Mouse (Mus musculus): Measurements from ENCODE around the gene Adgrd1. TPM values are rescaled to one million over a fixed set of nuclear protein-coding genes. Genes with fewer than 3 reads are reported as not detected.

Adgrd1 gene
- total RNA-seq, 2 experiments from 2014 or later = 4.6 to 5.1 TPM

DNA sequence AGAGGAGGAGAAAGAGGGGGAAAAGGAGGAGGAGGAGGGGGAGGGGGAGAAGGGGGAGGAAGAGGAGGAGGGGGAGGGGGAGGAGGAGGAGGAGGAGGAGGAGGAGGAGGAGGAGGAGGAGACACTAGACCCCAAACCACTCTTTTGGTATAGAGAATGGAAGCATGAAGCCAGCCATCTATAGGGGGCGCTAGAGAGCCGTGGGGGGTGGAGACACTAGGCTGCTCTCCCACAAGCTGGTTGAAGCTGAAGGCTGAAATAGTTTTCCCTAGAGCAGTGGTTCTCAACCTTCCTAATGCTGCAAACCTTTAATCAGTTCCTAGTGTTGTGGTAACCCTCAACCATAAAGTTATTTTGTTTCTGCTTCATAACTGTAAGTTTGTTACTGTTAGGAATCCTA is 89.7 kb downstream of the Adgrd1 start:
- peak in 1 of 2 experiments; percentile 23 for DNase-seq
- intact Hi-C loops (cut with DNase I) = no loop called here

DNA sequence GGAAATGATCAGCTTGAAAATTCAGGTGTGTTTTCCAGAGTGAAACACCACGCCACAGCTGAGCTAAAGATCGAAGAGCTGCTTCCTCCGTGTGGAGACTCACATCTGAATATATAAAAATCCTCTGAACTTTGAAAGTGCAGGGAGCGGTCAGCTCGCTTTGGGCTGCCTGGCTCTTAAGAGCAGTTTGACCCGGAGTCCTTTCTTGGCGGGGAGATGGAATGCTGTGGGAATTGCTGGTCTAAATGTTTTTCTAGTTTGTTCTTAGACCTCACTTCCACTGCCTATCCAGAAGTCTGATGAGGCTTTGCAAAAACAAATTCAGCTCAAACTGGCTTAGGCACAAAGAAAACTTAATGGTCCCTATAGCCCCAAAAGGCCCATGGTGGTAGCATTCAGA is 90.4 kb downstream of the Adgrd1 start:
- DNase-seq = no peak
- intact Hi-C loops (cut with DNase I) = no loop called here

DNA sequence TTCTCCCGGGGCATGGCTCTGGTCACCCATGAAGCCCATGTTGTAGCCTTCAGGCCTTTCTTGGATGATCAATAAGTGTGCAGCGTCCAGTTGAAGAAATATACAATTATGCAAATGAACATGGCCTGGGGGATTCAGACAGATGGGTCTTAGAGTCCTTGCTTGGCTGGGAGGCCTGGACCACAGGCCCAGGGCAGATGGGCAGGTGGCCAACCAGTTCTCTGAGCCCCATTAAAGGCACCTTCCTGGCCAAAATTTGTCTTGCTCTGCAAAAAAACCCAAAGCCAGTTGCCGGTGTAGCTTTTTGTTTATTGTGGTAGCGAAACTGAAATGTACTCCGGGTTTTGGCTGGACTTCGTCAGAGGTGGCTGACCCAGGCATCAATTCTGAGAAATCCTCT is 92.5 kb downstream of the Adgrd1 start:
- DNase-seq = no peak
- intact Hi-C loops (cut with DNase I) = no loop called here

DNA sequence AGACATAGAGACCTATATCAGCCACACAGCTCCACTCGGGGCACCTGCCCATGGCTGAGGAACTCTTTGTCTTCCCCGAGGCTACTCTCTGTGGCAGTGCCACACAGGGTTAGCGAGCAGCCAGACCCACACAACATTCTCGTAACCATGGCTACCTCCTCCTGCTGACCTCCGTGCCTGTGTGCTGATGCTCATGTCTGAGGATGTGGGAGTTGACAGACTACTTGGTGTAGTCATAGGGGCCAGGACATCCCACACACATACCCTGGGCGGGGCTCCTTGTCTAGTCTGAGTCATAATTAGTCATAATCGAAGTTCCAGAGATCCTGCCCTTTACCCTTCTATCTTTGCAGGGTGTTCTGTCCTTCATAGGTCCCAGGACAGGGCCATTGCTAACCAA is 93.5 kb downstream of the Adgrd1 start:
- DNase-seq = no peak
- intact Hi-C loops (cut with DNase I) = no loop called here

DNA sequence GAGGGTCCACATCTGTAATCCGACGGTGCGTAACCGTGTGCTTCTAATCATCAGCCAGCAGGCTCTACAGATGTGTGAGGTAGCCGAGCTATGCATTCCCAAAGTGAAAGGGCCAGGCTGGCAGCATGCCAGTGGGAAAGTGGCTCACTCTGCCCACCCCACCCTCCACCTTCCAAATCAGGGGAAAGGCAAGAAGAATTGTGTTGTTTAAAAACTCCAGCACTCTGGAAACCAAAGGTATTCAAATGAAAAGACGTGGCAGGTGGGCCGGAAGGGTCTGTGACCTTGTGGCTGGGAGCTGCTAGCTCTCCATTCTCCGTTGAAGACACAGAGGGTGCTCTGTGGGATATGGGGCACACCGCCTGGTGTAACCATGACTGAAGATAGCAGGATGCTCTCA is 100.0 kb downstream of the Adgrd1 start:
- no peak for DNase-seq
- intact Hi-C loops (cut with DNase I) = no loop called here

DNA sequence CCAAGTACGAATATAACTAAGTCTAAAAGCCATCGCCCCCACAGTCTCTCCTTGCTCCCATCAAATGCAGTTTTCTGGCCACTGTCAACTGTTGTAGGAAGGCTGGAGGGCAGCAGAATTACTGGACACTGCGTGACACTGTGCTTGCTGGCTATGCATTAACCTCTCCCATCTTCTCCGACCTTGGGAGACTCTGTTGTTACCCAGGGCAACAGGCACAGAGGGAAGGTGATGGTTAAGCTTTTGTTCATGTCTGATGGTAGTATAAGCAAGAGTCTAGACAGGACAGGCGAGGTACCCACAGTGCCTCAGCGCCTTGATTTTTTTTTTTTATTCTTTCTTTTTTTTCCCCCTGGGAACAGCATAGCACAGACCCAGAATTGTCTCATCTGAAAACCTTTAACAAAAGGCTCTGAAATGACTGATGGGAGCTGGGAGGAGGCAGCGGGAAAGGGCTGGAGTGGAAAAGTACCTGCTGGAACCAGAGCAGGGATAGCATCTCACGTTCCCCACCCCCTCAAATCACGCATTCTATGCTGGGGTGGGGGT is 100.5 kb downstream of the Adgrd1 start:
- intact Hi-C loops (cut with DNase I) = no loop called here
- DNase-seq = no peak

DNA sequence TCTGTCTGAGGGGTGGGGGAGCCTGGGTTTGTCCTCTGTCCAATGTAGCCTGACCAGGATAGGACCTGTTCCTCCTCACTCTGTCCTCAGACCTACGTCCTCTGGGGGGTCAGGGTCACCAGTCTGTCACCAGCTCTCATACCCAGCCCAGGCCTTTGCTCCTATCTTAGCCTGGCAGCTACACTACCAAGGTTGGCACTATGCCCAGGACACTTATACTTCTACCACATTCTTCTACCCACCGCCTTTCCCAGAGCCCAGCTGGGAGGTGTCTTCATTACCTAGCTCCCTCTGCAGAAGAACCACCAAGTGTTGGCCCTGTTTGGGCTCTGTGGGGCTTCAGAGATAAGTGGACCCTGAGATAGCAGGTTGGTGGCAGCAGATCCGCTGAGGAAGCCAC is 103.6 kb downstream of the Adgrd1 start:
- intact Hi-C loops (cut with DNase I) = no loop called here
- no peak for DNase-seq

DNA sequence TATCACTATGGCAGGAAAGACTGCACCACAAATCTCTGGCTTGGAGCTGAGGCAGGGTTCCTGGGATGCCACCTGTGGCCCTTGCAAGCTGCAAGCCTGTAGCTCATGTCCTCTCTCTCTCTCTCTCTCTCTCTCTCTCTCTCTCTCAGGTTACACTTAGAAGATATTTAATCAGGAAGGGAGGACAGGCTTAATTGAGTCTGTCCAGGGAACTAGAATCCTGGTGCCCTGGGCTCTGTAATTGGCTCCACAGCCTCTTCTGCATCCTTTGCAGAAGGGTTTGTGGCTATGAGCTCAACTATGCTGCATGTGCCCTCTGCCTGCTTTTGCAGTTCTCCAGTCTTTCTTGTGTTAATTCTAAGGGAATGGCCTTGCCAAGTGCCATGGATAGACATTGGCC is 111.7 kb downstream of the Adgrd1 start:
- DNase-seq = no peak
- intact Hi-C loops (cut with DNase I) = no loop called here

DNA sequence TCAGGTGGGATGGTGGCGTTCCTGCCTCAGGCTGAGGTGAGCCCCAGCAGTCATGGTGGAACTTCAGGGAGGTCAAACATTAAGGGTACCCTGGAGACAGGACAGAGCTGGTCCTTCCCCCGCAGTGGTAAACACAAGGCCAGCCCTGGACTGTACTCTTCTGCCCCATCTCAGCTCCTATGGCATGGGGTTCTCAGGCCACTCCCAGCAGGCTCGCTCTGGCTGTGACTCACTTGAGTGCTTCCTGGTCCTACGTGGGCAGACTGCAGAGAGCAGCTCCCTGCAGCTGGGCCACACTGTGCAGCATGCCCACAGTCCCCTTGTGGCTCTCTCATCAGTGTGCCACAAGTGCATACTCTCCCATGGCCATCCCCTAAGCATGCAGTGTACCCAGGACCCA is 112.3 kb downstream of the Adgrd1 start:
- DNase-seq = no peak
- intact Hi-C loops (cut with DNase I) = no loop called here

DNA sequence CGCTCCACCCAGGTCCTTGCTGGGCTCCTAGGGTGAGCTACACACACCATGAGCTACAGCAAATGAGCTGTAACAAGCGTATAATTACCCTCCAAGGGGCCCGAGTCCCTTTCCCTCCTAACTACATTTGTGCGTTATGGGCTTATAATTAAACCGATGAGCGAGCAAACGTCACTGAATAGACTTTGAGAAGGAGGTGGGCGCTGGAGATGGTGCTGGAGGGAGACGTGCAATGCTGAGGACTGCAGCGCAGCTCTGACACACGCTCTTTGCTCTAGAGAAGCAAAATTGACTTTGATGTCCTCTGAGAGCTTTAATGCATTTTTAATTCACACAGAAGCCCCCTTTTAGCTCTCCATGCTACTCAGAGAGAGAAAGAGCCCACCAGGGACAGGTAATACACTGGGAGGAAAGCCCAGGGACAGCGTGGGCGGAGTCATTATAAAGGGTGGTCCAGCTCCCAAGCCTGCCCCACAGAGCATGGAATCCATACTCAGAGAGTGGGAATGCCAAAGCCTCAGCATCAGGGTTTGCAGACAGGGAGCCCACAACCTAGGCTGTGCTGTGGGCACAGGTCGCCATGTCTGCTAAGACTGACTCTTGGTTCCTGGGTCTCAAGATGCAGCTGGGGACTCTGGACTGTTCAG is 115.0 kb downstream of the Adgrd1 start:
- DNase-seq = no peak

DNA sequence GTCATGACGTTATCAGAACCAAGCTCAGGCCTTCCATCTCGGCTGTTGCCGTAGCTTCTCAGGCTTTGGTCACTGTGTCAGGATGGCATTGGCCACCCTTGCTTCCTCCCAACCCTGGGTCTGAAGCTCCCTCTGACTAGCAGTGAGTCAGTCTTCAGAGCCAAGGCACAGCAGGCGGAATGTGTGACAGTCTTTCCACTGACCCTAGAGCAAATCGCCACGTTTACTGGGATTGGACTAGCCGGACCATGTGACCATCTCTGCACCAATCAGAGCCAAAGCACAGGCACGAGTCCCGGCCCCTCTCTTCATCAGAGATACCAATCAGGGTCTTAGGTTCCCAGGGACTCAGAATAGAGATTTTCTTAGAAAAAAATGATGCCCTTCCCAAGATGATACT is 117.5 kb downstream of the Adgrd1 start:
- no peak for DNase-seq
- intact Hi-C loops (cut with DNase I) = no loop called here

More for the DNA sequence above, 115.0 kb downstream of the Adgrd1 start:
- intact Hi-C loops (cut with DNase I) = no loop called here

DNA sequence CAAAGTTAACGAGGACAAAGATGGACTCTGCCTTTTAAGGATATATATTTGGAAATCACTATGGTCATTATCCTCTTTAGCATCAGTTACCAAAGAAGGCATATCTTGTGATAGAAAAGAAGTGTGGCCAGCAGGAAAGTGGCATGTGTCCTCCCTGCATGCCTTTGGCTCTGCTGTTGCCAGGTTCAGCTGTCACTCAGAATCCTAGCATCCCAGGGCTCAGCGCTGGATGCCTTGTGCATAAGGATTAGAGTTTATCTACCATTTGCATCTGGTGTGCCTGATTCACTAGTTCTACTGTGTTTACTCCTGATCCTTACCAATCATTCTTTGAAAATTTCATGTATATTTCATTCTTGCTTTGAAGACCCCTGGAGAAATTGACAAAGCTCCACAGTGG is 119.5 kb downstream of the Adgrd1 start:
- no peak for DNase-seq
- intact Hi-C loops (cut with DNase I) = no loop called here

DNA sequence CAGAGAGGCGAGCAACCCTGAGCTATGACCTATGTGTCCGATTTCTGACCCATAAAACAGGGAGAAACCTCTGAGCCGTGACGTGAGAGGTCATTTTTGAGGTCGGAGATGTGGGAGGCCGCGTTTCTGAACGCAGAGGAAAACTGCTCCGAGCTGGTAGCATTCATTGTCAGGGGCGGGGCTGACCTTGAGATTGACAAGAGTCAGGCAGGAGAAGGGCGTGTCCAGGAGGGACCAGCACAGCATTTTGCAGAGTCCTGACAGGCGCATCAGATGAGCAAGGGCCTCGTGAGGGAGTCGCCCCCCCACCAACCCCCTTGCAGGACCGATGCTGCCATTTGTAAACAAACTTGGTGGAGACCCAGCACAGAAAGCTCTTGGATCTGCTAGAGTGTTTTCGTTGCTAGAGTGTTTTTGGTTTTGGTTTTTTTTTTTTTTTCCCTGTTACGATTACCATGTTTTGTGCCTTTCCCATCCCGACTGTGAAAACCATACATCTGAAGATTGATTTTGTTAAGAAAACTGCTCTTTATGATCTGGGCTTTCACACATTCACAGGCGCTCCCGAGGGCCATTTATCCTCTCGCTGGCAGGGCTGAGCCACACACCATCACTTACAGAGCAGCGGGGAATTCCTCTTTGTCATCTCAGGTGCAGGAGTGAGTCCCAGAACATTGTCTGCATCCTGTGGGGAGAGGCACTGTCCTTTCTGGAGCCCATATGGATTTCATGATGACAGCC is 121.1 kb downstream of the Adgrd1 start:
- no peak for DNase-seq
- intact Hi-C loops (cut with DNase I) = no loop called here

DNA sequence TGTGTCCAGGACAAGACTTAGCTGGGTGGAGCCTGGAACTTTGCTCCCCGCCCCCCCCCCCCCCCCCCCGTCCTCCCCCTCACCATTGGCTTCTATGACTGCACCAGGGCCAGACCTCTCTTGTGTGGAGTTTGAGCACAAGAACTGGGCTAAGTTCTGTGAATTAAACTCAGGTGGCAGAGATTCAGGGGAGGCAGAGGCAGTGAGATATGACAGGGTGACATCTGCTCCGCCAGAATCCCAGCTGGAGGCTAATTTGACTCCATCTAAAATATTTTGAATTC is 121.6 kb downstream of the Adgrd1 start:
- intact Hi-C loops (cut with DNase I) = no loop called here
- DNase-seq = no peak

DNA sequence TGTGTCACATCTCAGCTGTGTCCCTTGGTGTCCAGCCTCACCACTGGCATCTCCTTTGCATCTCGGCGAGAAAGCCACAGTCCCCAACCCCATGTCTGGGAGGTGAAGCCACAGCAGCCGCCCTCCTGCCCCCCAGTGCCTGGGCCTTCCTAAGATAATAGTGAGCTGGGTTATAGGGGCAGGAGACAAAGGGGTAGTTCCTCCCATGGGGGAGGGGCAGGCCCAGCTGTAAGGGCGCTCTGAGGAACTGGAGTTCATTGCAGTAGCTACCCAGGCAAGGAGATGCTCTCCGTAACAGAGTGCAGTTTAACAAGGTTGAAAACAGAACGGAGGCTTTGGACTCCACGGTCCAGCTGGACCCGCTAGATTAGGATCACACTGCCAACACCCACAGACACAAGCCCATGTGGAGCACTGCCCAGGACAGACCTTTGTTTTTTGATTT is 122.0 kb downstream of the Adgrd1 start:
- peak in 1 of 2 experiments; percentile 16 for DNase-seq
- intact Hi-C loops (cut with DNase I) = no loop called here

DNA sequence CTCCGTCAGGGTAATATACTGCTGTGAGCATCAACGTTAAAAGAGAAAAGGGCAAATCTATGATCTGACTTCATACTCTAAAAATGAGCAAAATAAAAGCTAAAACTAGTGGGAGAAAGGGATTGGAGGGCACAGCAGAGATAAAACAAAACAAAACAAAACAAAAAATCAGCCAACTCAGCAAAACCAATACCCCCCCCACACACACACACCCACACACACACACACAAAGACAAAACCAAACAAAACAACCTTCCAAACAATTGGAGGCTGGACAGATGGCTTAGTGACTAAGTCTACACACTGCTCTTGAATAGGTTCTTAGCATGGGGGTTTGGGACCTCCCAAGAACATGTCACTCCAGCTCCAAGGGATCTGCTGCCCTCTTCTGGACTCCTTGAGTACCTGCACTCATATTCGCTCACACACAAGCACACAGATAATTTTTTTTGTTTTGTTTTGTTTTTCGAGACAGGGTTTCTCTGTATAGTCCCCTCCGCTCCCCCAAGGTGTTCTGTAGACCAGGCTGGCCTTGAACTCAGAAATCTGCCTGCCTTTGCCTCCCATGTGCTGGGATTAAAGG is 122.7 kb downstream of the Adgrd1 start:
- intact Hi-C loops (cut with DNase I) = no loop called here
- DNase-seq = no peak

DNA sequence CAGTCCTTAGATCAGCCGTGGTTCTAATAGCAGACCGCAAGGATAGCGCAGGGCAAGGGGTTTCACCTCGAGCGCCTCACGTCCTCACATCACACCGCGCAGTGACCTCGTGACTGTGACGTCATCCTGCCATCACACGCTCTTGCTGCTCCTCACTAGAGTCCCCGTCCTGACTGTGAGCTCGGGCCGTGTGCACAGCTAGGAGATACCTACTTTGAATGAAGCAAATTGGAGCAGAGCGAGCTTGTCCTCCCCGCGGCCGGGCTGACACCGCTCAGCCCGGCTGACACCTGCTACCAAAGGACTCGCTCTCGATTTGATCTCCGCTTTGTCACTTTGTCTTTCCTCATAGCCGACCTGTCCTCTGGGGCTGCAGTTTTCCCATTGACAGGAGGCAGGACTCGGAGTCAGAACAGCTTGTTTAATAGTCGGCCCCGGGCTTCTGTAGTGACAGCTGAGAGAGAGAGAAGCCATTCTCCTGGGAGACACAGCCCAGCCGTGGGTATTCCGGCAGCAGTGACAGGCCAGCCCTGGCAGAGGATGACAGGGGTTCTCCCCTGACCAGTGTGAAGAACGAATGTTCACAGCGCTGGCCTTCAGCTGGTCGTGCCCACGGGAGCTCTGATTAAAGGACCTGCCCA is 129.4 kb downstream of the Adgrd1 start:
- no peak for DNase-seq
- intact Hi-C loops (cut with DNase I) = no loop called here

DNA sequence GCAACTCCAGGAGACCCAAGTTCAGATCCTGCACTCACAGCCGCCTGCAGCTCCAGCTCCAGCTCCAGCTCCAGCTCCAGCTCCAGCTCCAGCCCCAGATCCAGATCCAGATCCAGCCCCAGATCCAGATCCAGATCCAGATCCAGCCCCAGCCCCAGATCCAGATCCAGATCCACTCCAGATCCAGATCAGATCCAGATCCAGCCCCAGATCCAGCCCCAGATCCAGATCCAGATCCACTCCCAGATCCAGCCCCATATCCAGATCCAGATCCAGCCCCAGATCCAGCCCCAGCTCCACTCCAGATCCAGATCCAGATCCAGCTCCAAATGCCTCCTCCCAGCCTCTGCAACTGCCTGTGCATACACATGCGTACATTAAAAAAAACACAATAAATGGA is 131.6 kb downstream of the Adgrd1 start:
- intact Hi-C loops (cut with DNase I) = no loop called here
- DNase-seq = no peak

DNA sequence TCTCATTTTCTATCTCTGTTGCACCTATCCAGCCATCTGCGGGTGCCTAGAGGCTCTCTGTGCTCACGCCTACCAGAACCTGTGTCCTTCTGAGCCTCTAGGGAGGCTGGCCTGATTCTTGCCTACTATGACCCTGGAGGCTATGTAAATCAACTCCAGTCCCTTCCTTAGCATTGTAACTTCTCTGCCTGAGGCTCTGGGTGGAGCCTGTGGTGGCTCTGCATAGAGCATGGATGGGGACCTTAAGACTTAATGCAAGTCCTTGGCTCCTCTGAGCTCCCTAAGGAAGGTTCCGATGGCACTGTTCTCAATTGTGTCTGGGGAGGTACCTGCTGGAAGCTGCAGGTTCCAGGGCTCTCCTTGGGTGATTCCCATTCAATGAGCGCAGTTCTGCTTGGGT is 136.8 kb downstream of the Adgrd1 start:
- no peak for DNase-seq
- intact Hi-C loops (cut with DNase I) = no loop called here

DNA sequence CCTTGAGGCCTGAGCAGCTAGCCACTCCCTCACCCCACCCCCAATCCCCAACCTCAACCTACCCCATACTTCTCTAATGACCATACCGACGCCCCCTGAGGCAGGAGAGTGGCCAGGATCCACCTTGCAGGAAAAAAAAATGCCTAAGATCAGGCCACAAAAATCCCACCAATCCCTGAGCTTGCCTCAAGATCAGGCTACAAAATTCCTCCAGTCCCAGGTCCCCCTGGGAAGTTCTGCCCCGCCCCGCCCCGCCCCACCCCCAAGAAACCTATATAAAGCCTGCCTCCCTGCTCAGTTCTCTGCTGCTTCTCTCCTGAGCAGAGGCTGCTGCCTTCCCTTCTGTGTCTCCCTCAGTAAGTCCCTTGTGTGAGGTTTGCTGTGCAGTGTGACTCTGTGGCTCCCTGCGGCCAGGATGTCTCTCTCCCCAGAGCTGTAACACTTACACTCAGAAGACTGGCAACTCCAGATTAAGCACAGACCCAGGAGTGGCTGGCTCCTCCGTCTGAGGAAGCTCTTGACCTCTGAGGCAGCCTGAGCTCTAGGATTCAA is 137.4 kb downstream of the Adgrd1 start:
- no peak for DNase-seq
- intact Hi-C loops (cut with DNase I) = no loop called here

DNA sequence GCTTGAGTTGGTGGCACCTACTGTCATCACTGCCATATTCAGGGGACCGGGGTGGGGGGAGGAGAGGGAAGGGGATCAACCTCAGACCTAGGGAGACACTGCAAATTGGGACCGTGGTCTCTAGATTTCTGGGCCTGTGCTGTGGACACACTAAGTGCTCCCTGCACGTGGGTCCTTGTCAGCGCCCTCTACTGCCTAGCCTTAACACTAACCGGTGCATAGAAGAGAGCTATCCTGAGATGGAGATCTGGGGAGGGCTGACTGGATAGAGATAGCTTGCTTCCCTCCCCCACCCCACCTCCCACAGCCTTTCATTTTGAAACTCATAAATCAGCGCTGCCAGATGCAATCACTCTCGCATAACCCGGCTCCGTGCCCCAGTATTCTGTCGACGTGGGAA is 139.8 kb downstream of the Adgrd1 start:
- DNase-seq = no peak

More for the DNA sequence above, 139.8 kb downstream of the Adgrd1 start:
- intact Hi-C loops (cut with DNase I) = no loop called here
